Mouse (Mus musculus): Measurements from ENCODE around the gene Cacna1g.

GRCm38 (mm10) chr11:94449886-94450285 is 24.1 kb downstream of the Cacna1g start:
- TF ChIP-seq USF1 (IDR thresholded peaks at IDR 0.05; ENCODE audit: low read depth, low read length) (no peak), TCF12 (IDR thresholded peaks at IDR 0.05; ENCODE audit: low read depth, low read length) (no peak), NELFE (IDR thresholded peaks at IDR 0.05; ENCODE audit: low read depth, low read length) (no peak), POLR2A (IDR thresholded peaks at IDR 0.05; ENCODE audit: low read depth, low read length) (no peak)
